Mouse (Mus musculus) heart, embryonic 12.5 days (tissue): ENCODE measurements around the gene Pde3a. TPM values are rescaled to one million over a fixed set of nuclear protein-coding genes. Genes with fewer than 3 reads are reported as not detected.
A peak's percentile ranks its signal among the peaks of the same experiment; 100 is the strongest.

ENCODE experiments used
- ATAC-seq: fragments of 200-750 bp; cut with Nextera tagmentation; 2 replicates; pipeline ENCODE4 v1.8.0; 2017; ENCODE audit warnings: moderate TSS enrichment, moderate library complexity; ENCODE audit not compliant: insufficient number of reproducible peaks, low FRiP score
- H3K27ac ChIP-seq: fragments of 300-500 bp; sonication (generic); 2 replicates; pipeline ENCODE4 v1.5.1; 2016; ENCODE audit warnings: mild to moderate bottlenecking, moderate library complexity; ENCODE audit not compliant: poor library complexity, severe bottlenecking
- H3K27me3 ChIP-seq: fragments of 300-500 bp; sonication (generic); replicated peaks from 2 replicates; pipeline ENCODE4 v1.6.1; 2016; ENCODE audit warnings: mild to moderate bottlenecking, moderate library complexity
- H3K36me3 ChIP-seq: fragments of 300-500 bp; sonication (generic); 2 replicates; pipeline ENCODE4 v1.6.1; 2016; ENCODE audit warnings: mild to moderate bottlenecking, moderate library complexity
- H3K4me1 ChIP-seq: fragments of 300-500 bp; sonication (generic); replicated peaks from 2 replicates; pipeline ENCODE4 v1.6.1; 2016; ENCODE audit warnings: mild to moderate bottlenecking
- H3K4me2 ChIP-seq: fragments of 300-500 bp; sonication (generic); 2 replicates; pipeline ENCODE4 v1.6.1; 2016; ENCODE audit warnings: mild to moderate bottlenecking, moderate library complexity
- H3K4me3 ChIP-seq: fragments of 300-500 bp; sonication (generic); 2 replicates; pipeline ENCODE4 v1.5.1; 2016; ENCODE audit warnings: mild to moderate bottlenecking
- H3K9ac ChIP-seq: fragments of 300-500 bp; sonication (generic); 2 replicates; pipeline ENCODE4 v1.6.1; 2016; ENCODE audit warnings: mild to moderate bottlenecking, moderate library complexity
- H3K9me3 ChIP-seq: fragments of 300-500 bp; sonication (generic); replicated peaks from 2 replicates; pipeline ENCODE4 v1.6.1; 2016; ENCODE audit warnings: mild to moderate bottlenecking, moderate library complexity
- WGBS: fragments of 180-500 bp; shearing (Covaris S2); methylation state at CpG from one replicate; pipeline ENCODE4 v1.1.7; 2016; 5-methylcytosine and 5-hydroxymethylcytosine counted together
- polyA plus RNA-seq: library from polyadenylated mRNA; unstranded; fragments of >200 nt; fragmentation: Nextera tagmentation; extraction: Ambion mirVana; gene quantifications from 2 replicates; pipeline ENCODE4 v1.2.1, GENCODE M21; 2016

Gene Pde3a
- polyA plus RNA-seq, 1 experiment from 2014 or later = 12.2 TPM

GRCm38 (mm10) chr6:141267888-141268570, 19.0 kb downstream of the Pde3a start:
- H3K36me3 ChIP-seq = no peaks in the 10 kb centered on the region
- H3K4me3 ChIP-seq = no peak overlapping the region
- H3K9ac ChIP-seq = no peak overlapping the region
- H3K27ac ChIP-seq = no peak overlapping the region
- H3K27me3 ChIP-seq = no peaks in the 10 kb centered on the region
- no peak overlapping the region for H3K4me2 ChIP-seq
- H3K9me3 ChIP-seq = no peaks in the 10 kb centered on the region
- H3K4me1 ChIP-seq = peaks cover 27% of the 10 kb centered on the region
- no peak for ATAC-seq
- 80% methylated on average over 11 of the region's 11 CpGs for WGBS

- Histone ChIP-seq H3K4me1 (peaks cover 30% of the 10 kb centered on the region), H3K27me3 (no peaks in the 10 kb centered on the region), H3K27ac (no peak overlapping the region), H3K9me3 (no peaks in the 10 kb centered on the region), H3K4me2 (no peak overlapping the region), H3K9ac (no peak overlapping the region), H3K36me3 (no peaks in the 10 kb centered on the region), H3K4me3 (no peak overlapping the region)
- no peak for ATAC-seq
- WGBS = 86% methylated on average over 5 of the region's 5 CpGs
Measured at GRCm38 (mm10) chr6:141268871-141269270, 19.8 kb downstream of the Pde3a start.

GRCm38 (mm10) chr6:141271133-141271532, 22.1 kb downstream of the Pde3a start:
- 81% methylated on average over 5 of the region's 5 CpGs for WGBS
- no peak overlapping the region for H3K4me2 ChIP-seq
- peaks cover 28% of the 10 kb centered on the region for H3K4me1 ChIP-seq
- no peaks in the 10 kb centered on the region for H3K27me3 ChIP-seq
- no peak for ATAC-seq
- H3K9ac ChIP-seq = no peak overlapping the region
- H3K4me3 ChIP-seq = no peak overlapping the region
- H3K27ac ChIP-seq = no peak overlapping the region
- H3K36me3 ChIP-seq = no peaks in the 10 kb centered on the region
- H3K9me3 ChIP-seq = no peaks in the 10 kb centered on the region

- Histone ChIP-seq H3K4me2 (no peak overlapping the region), H3K36me3 (no peaks in the 10 kb centered on the region), H3K4me3 (no peak overlapping the region), H3K27me3 (no peaks in the 10 kb centered on the region), H3K9ac (no peak overlapping the region), H3K27ac (no peak overlapping the region), H3K4me1 (peaks cover 28% of the 10 kb centered on the region), H3K9me3 (no peaks in the 10 kb centered on the region)
- WGBS = 78% methylated on average over 3 of the region's 3 CpGs
- no peak for ATAC-seq
Measured at GRCm38 (mm10) chr6:141271579-141271978, 22.5 kb downstream of the Pde3a start.

GRCm38 (mm10) chr6:141273685-141274084, 24.6 kb downstream of the Pde3a start:
- no peak for ATAC-seq
- H3K4me3 ChIP-seq = no peak overlapping the region
- H3K4me1 ChIP-seq = peaks cover 15% of the 10 kb centered on the region
- H3K9ac ChIP-seq = no peak overlapping the region
- H3K36me3 ChIP-seq = no peaks in the 10 kb centered on the region
- peak overlapping the region; percentile 66 for H3K27ac ChIP-seq
- H3K9me3 ChIP-seq = no peaks in the 10 kb centered on the region
- 29% methylated on average over 6 of the region's 6 CpGs for WGBS
- H3K27me3 ChIP-seq = no peaks in the 10 kb centered on the region
- H3K4me2 ChIP-seq = peak overlapping the region; percentile 43

GRCm38 (mm10) chr6:141281685-141282084, 32.6 kb downstream of the Pde3a start:
- H3K27ac ChIP-seq = no peak overlapping the region
- no peaks in the 10 kb centered on the region for H3K27me3 ChIP-seq
- H3K4me1 ChIP-seq = no peaks in the 10 kb centered on the region
- H3K9me3 ChIP-seq = no peaks in the 10 kb centered on the region
- H3K4me2 ChIP-seq = no peak overlapping the region
- no peaks in the 10 kb centered on the region for H3K36me3 ChIP-seq
- WGBS = 83% methylated on average over 3 of the region's 3 CpGs
- ATAC-seq = no peak
- H3K9ac ChIP-seq = no peak overlapping the region
- no peak overlapping the region for H3K4me3 ChIP-seq

- Histone ChIP-seq H3K36me3 (no peaks in the 10 kb centered on the region), H3K4me1 (no peaks in the 10 kb centered on the region), H3K9ac (no peak overlapping the region), H3K27me3 (no peaks in the 10 kb centered on the region), H3K27ac (no peak overlapping the region), H3K9me3 (no peaks in the 10 kb centered on the region), H3K4me3 (no peak overlapping the region), H3K4me2 (no peak overlapping the region)
- 82% methylated on average over 7 of the region's 7 CpGs for WGBS
- no peak for ATAC-seq
Measured at GRCm38 (mm10) chr6:141282796-141283195, 33.7 kb downstream of the Pde3a start.

- no peak for ATAC-seq
- Histone ChIP-seq H3K9ac (no peak overlapping the region), H3K27me3 (no peaks in the 10 kb centered on the region), H3K27ac (no peak overlapping the region), H3K4me1 (peaks cover 4% of the 10 kb centered on the region; the same call in 1 of the 2 replicates), H3K36me3 (peaks cover 8% of the 10 kb centered on the region; the same call in 1 of the 2 replicates), H3K9me3 (no peaks in the 10 kb centered on the region), H3K4me2 (no peak overlapping the region), H3K4me3 (no peak overlapping the region)
- 93% methylated on average over 2 of the region's 2 CpGs for WGBS
Measured at GRCm38 (mm10) chr6:141291195-141291594, 42.1 kb downstream of the Pde3a start.

GRCm38 (mm10) chr6:141292826-141293459, 43.9 kb downstream of the Pde3a start:
- no peak overlapping the region for H3K27ac ChIP-seq
- H3K27me3 ChIP-seq = no peaks in the 10 kb centered on the region
- ATAC-seq = no peak
- no peak overlapping the region for H3K9ac ChIP-seq
- 87% methylated on average over 10 of the region's 10 CpGs for WGBS
- H3K36me3 ChIP-seq = peaks cover 8% of the 10 kb centered on the region; the same call in 1 of the 2 replicates
- H3K4me3 ChIP-seq = no peak overlapping the region
- no peaks in the 10 kb centered on the region for H3K9me3 ChIP-seq
- no peak overlapping the region for H3K4me2 ChIP-seq
- H3K4me1 ChIP-seq = peaks cover 4% of the 10 kb centered on the region; the same call in 1 of the 2 replicates

GRCm38 (mm10) chr6:141293460-141293853, 44.4 kb downstream of the Pde3a start:
- Histone ChIP-seq H3K9me3 (no peaks in the 10 kb centered on the region), H3K9ac (no peak overlapping the region), H3K36me3 (peaks cover 8% of the 10 kb centered on the region; the same call in 1 of the 2 replicates), H3K4me2 (no peak overlapping the region), H3K27ac (no peak overlapping the region), H3K27me3 (no peaks in the 10 kb centered on the region), H3K4me1 (peaks cover 4% of the 10 kb centered on the region; the same call in 1 of the 2 replicates), H3K4me3 (no peak overlapping the region)
- WGBS = 76% methylated on average over 2 of the region's 2 CpGs
- ATAC-seq = no peak

GRCm38 (mm10) chr6:141295264-141295663, 46.2 kb downstream of the Pde3a start:
- peaks cover 4% of the 10 kb centered on the region; the same call in 1 of the 2 replicates for H3K4me1 ChIP-seq
- peaks cover 5% of the 10 kb centered on the region; the same call in 1 of the 2 replicates for H3K36me3 ChIP-seq
- 63% methylated on average over 3 of the region's 3 CpGs for WGBS
- H3K9ac ChIP-seq = no peak overlapping the region
- no peak overlapping the region for H3K4me2 ChIP-seq
- H3K4me3 ChIP-seq = no peak overlapping the region
- no peak for ATAC-seq
- no peaks in the 10 kb centered on the region for H3K27me3 ChIP-seq
- no peak overlapping the region for H3K27ac ChIP-seq
- no peaks in the 10 kb centered on the region for H3K9me3 ChIP-seq
